Mouse (Mus musculus): ENCODE results near the gene Ltbp1.

DNA sequence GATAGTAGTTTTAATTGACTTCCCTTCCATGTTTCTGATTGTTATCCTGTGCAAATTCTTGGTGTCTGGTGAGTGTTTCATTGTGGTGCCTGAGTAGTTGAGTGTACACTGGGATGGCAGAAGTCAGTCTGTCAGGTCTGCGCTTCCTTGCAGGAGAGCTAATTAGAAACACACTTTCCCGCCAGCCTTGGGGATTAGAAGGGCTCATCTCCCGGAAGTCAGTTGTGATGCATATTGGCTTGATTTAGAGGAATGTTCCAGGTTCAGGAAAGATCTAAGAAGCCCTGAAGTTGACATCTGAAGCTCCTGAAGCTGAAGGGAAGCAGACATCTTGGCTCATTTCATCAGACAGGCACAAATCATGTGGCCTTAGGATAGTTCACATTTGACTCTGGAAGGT is 200.9 kb downstream of the Ltbp1 start:
- TF ChIP-seq CTCF (conservative IDR thresholded peaks at IDR 0.05; ENCODE audit: low read length): no peak
- no peak for TF ChIP-seq POU5F1 (IDR thresholded peaks at IDR 0.05; ENCODE audit: borderline replicate concordance, low read length)
- no peak for TF ChIP-seq NANOG (IDR thresholded peaks at IDR 0.05; ENCODE audit: borderline replicate concordance, low read length)

All from E14TG2a.4 (cell line).